In the genomic region with DNA sequence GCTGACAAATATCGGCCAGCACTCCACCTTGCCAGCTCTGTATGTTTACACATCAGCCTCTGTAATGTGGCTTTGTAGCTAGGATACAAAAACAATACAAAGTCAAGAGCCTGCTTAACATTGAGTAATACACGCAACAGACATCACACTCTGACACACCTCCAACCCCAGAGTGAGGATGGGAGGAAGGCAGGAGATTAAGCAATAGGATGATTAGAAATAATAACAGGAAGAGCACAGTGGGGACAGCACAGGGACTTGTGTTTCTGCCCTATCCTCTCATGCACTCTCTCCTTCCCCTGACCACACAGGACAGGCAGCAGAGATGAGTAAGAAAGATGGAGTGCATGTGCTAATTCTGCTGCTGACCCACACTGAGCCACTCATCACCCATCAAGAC, we compare ENCODE assay signal across 22 mouse cellular contexts. TPM values are rescaled to one million over a fixed set of nuclear protein-coding genes. Genes with fewer than 3 reads are reported as not detected.
DNase-seq lines count a peak whose midpoint lies in the region; ATAC-seq and TF ChIP-seq lines count a peak whose summit lies in the region.
"Had no signal": no experiment of that assay in that cellular context is flagged by ENCODE, and none has a peak within 500 bp of the region (broad histone marks: within the 10 kb centered on the region; RNA-seq: fewer than 3 reads in every experiment).

No protein-coding gene starts in this region.

- no peak overlapping the region for H3ac ChIP-seq in myocyte (ENCODE audit: control insufficient read depth, insufficient read length)

- H3K4me2 ChIP-seq in myocyte (ENCODE audit: low read depth): no peak overlapping the region
- no peak overlapping the region for H3K4me2 ChIP-seq in forebrain, embryonic 11.5 days (ENCODE audit: low read depth, low read length, severe bottlenecking)
- H3K4me2 ChIP-seq in hindbrain, embryonic 16.5 days (ENCODE audit: low read length): no peak overlapping the region
- H3K4me2 ChIP-seq: heart, embryonic 15.5 days; limb, embryonic 15.5 days; neural tube, embryonic 15.5 days had no signal

- peaks cover 2% of the 10 kb centered on the region; the same call in 1 of the 2 replicates for H3K36me3 ChIP-seq in liver, adult 2 months (ENCODE audit: control insufficient read depth, insufficient read depth, low read length)
- H3K36me3 ChIP-seq in myocyte (ENCODE audit: control insufficient read depth, insufficient read depth): no peaks in the 10 kb centered on the region
- H3K36me3 ChIP-seq in forebrain, embryonic 11.5 days (ENCODE audit: control insufficient read depth, insufficient read depth, low read length): no peaks in the 10 kb centered on the region; the same call in 1 of the 2 replicates
- peaks cover 5% of the 10 kb centered on the region for H3K36me3 ChIP-seq in hindbrain, embryonic 16.5 days (ENCODE audit: control insufficient read depth, insufficient read depth, low read length)

- H3K27me3 ChIP-seq in liver, adult 2 months (ENCODE audit: control insufficient read depth, insufficient read depth, low read length): no peaks in the 10 kb centered on the region
- no peaks in the 10 kb centered on the region for H3K27me3 ChIP-seq in myocyte (ENCODE audit: control insufficient read depth, insufficient read depth, insufficient read length)
- no peaks in the 10 kb centered on the region for H3K27me3 ChIP-seq in forebrain, embryonic 11.5 days (ENCODE audit: control insufficient read depth, insufficient read depth, low read length)
- H3K27me3 ChIP-seq in hindbrain, embryonic 16.5 days (replicated peaks; ENCODE audit: control insufficient read depth, insufficient read depth, low read length): no peaks in the 10 kb centered on the region
- H3K27me3 ChIP-seq: heart, embryonic 15.5 days; limb, embryonic 15.5 days; megakaryocyte, embryonic 14.5 days; neural tube, embryonic 15.5 days had no signal

- WGBS in liver, adult 2 months: 15% methylated on average over 2 of the region's 2 CpGs
- 90% methylated on average over 2 of the region's 2 CpGs for WGBS in forebrain, embryonic 11.5 days
- 89% methylated on average over 2 of the region's 2 CpGs for WGBS in hindbrain, embryonic 16.5 days

- ATAC-seq in hematopoietic stem cell, adult 5-6 weeks (replicated peaks in 1 of 2; ENCODE audit: insufficient read depth in 1 of 2, low FRiP score in 2 of 2, low TSS enrichment in 1 of 2, low read depth in 1 of 2, poor library complexity in 2 of 2, severe bottlenecking in 2 of 2): peak; percentile 39 to 77; a peak in 3 of 4 replicates
- ATAC-seq in forebrain, embryonic 11.5 days (replicated peaks; ENCODE audit: low FRiP score): no peak
- no peak for ATAC-seq in hindbrain, embryonic 16.5 days
- ATAC-seq: intestine, embryonic 16.5 days had no signal

- no peak for TF ChIP-seq POLR2A in liver, adult 2 months (IDR thresholded peaks at IDR 0.05; ENCODE audit: extremely low read depth, insufficient read depth, low read length)
- TF ChIP-seq POLR2A in myocyte (IDR thresholded peaks at IDR 0.05; ENCODE audit: insufficient read length, low read depth): no peak

- H3K79me2 ChIP-seq in liver, adult 2 months (ENCODE audit: control insufficient read depth, insufficient read depth, low read length): peaks cover 8% of the 10 kb centered on the region; the same call in 1 of the 2 replicates
- H3K79me2 ChIP-seq in myocyte (ENCODE audit: control insufficient read depth, insufficient read depth): no peaks in the 10 kb centered on the region

- H3K4me1 ChIP-seq in liver, adult 2 months (ENCODE audit: control insufficient read depth, insufficient read depth, low read length): peaks cover 5% of the 10 kb centered on the region; the same call in 1 of the 2 replicates
- H3K4me1 ChIP-seq in forebrain, embryonic 11.5 days (replicated peaks; ENCODE audit: control insufficient read depth, insufficient read depth, low read length): no peaks in the 10 kb centered on the region
- H3K4me1 ChIP-seq in hindbrain, embryonic 16.5 days (ENCODE audit: control insufficient read depth, insufficient read depth, low read depth, low read length): no peaks in the 10 kb centered on the region
- H3K4me1 ChIP-seq: embryonic facial prominence, embryonic 10.5 days; neural tube, embryonic 15.5 days had no signal

- peak; percentile 68 for DNase-seq in liver, adult 2 months (ENCODE audit: extremely low read depth, low read depth, low spot score)
- DNase-seq in liver: no peak
- DNase-seq in CD4-positive, CD25-positive, alpha-beta regulatory T cell, adult 2 months (ENCODE audit: low read depth, low spot score): peak; percentile 20
- no peak for DNase-seq in forebrain, embryonic 11.5 days (ENCODE audit: low spot score)
- DNase-seq in gastrocnemius, postnatal 25 days: no peak
- DNase-seq: adrenal gland, postnatal 10 days; B cell, adult 2 months; cerebellum, postnatal 10 days; retina, postnatal 1 day; thymus, adult 2 months had no signal

- no peak overlapping the region for H3K4me3 ChIP-seq in liver, adult 2 months (ENCODE audit: insufficient read depth, low read depth, low read length)
- H3K4me3 ChIP-seq in myocyte: no peak overlapping the region
- H3K4me3 ChIP-seq in forebrain, embryonic 11.5 days (ENCODE audit: low read depth, low read length): no peak overlapping the region
- H3K4me3 ChIP-seq in hindbrain, embryonic 16.5 days (ENCODE audit: low read length): no peak overlapping the region
- H3K4me3 ChIP-seq: embryonic facial prominence, embryonic 10.5 days; erythroblast, embryonic 14.5 days; heart, embryonic 15.5 days; layer of hippocampus, adult 2 months; limb, embryonic 15.5 days; megakaryocyte, embryonic 14.5 days; neural tube, embryonic 15.5 days had no signal

- no peak overlapping the region for H3K27ac ChIP-seq in liver, adult 2 months (replicated peaks; ENCODE audit: insufficient read depth, low read depth, low read length)
- H3K27ac ChIP-seq in forebrain, embryonic 11.5 days (ENCODE audit: low read depth, low read length): no peak overlapping the region
- H3K27ac ChIP-seq in hindbrain, embryonic 16.5 days (ENCODE audit: low read depth, low read length): no peak overlapping the region
- H3K27ac ChIP-seq: embryonic facial prominence, embryonic 10.5 days; heart, embryonic 15.5 days; kidney, postnatal 0 days; layer of hippocampus, adult 2 months; limb, embryonic 15.5 days; neural tube, embryonic 15.5 days had no signal

- no peaks in the 10 kb centered on the region for H3K9me3 ChIP-seq in forebrain, embryonic 11.5 days (ENCODE audit: control insufficient read depth, low read length)
- H3K9me3 ChIP-seq in hindbrain, embryonic 16.5 days (ENCODE audit: control insufficient read depth, low read length): no peaks in the 10 kb centered on the region
- H3K9me3 ChIP-seq: embryonic facial prominence, embryonic 10.5 days; heart, embryonic 15.5 days; limb, embryonic 15.5 days; megakaryocyte, embryonic 14.5 days; neural tube, embryonic 15.5 days had no signal

- TF ChIP-seq CTCF in liver, adult 2 months (IDR thresholded peaks at IDR 0.05; ENCODE audit: low read depth, low read length): no peak

- no peak overlapping the region for H3K9ac ChIP-seq in liver, adult 2 months (ENCODE audit: low read depth, low read length)
- H3K9ac ChIP-seq in forebrain, embryonic 11.5 days (ENCODE audit: low read length): no peak overlapping the region
- H3K9ac ChIP-seq in hindbrain, embryonic 16.5 days (ENCODE audit: low read depth, low read length): no peak overlapping the region
- H3K9ac ChIP-seq: heart, embryonic 15.5 days; limb, embryonic 15.5 days; neural tube, embryonic 15.5 days had no signal

TF ChIP-seq in myocyte, 11 proteins besides CTCF, POLR2A, EP300 and RAD21:
- TF ChIP-seq CEBPB (IDR thresholded peaks at IDR 0.05; ENCODE audit: insufficient read depth, poor library complexity, severe bottlenecking) (0 out of 2 replicates have a peak, but pooled peaks have one; percentile 16), USF1 (IDR thresholded peaks at IDR 0.05; ENCODE audit: low read depth) (no peak)

RNA-seq across cellular contexts. Expression of a gene that starts 28.8 kb away (rescaled TPM):
- 25.2 and 27.9 TPM in 2 replicates for total RNA-seq in liver, adult 2 months (2014; rRNA removed)
- polyA plus RNA-seq in liver, adult 2 months (2012; rRNA removed): 7.5 and 15.1 TPM in 2 replicates
- 41.3 and 47.9 TPM in 2 replicates for total RNA-seq in hematopoietic stem cell, adult 5-6 weeks (2017)
- polyA plus RNA-seq in myocyte (2012; fragmentation: generic; extraction: Trizol): 4.1 TPM
- polyA plus RNA-seq in forebrain, embryonic 11.5 days (2014; fragmentation: Nextera tagmentation; extraction: Ambion mirVana): 3.9 and 4.8 TPM in 2 replicates
- 10 to 100 TPM; 12.6 to 15.6 TPM for total RNA-seq in gastrocnemius, postnatal 25 days (2021)
- polyA plus RNA-seq in hindbrain, embryonic 16.5 days (2015; fragmentation: Nextera tagmentation; extraction: Ambion mirVana): 3.9 and 4.4 TPM in 2 replicates

Comparison
In these comparisons a context has a peak if more than half of its experiments do, and no peak if none do; other contexts are left out.
1. DNase-seq: peak in liver, adult 2 months (single experiment) and CD4-positive, CD25-positive, alpha-beta regulatory T cell, adult 2 months (single experiment); none in liver (single experiment), forebrain, embryonic 11.5 days (single experiment) and gastrocnemius, postnatal 25 days (single experiment).
2. ATAC-seq: peak in hematopoietic stem cell, adult 5-6 weeks (2 of 2); none in forebrain, embryonic 11.5 days (single experiment) and hindbrain, embryonic 16.5 days (single experiment).